Mouse (Mus musculus): ENCODE results near the gene Sar1a.

Gene Sar1a

DNA sequence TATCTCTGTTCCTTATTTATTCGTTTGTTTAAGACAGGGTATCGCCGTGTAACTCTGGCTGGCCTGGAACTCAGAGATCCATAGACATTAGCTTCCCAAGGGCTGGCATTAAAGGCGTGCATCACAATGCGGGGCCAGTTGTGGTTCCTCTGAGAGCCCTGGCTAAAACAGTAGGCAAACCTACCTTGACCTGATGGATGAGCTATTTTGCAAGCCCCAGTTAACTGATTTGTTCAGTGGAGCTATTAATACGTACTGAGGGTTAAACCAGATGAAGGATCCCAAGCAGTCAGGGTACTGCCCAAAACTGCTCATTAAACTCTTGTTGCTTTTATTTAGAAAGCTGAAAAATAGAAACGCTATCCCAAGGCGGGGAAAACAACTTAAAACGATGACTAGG lies 554 bp upstream of the Sar1a start:
- no peak for DNase-seq (ENCODE audit: low read depth, low spot score)

DNA sequence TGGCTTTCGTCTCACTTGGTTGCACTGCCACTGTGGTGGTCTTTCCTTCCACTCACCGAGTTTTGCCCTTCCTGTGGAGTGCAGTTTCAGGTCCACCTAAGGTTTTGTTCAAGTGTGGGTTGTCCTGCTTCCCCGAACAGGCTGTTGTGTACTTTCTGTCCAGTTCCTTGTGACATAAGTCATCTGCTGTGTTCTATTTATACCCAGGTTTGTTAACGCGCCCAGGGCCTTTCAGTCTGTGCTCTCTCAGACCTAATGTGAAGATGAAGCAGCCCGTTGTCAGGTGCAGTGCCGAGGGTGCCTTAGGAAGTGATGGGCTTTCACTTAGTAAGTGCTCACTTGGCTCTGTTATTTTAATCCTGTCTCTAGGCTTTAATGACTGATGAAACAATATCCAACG lies 9.3 kb downstream of the Sar1a start:
- no peak for DNase-seq (ENCODE audit: low read depth, low spot score)

DNA sequence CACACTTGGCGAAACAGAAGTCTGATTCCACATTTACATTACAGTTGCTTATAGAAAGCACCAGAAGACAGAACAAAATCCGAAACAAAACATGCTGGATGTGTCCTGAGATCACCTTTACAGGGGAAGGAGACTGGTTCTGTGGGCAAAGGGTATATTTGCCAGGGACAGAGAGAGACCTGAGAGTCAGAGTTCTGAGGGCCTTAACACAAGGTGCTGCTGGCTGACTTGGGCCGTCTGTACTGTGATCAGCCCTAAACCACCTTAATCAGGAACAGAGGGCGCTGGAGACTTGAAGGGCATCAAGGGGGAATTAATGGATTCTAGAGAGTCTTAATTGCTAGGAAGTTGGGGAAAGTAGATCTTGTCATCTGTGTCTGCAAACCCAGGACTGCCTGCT lies 13.5 kb downstream of the Sar1a start:
- DNase-seq (ENCODE audit: low read depth, low spot score), result no peak

DNA sequence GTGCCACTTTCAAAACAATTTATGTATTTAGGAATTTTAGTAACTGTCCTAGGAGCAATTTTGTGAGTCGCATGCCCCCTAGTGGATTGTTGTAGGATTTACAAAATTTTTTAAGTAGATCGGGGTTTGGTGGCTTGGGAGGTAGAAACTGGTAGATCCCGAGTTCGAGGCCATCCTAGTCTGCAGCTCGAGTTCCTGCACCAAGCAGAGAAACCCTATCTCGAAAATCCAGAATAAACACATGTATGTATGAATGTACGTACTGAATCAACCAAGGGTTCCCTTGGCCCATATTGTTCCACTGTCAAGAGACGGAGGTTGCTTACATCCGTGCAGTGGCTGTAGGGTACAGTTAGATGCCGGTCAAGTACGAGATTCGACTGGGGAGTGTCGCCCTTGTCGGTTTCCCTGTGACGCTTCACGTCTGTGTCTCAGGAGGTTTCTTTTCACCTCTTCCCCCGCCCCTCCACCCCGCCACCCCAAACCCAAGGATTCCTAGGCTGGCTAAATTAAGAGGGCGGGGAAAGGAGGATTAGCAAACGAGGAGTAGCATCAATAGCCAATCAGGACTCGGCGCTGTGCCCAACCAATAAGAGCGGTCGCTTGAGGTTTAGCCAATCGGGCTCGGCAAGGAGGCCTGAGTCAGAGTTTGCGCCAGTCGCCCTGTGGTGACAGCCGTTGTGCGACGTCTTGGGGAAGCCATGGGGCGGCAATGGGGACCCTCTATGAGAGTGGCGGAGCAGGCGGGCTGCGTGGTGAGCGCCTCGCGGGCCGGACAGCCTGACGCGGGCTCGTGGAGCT lies 15.0 kb downstream of the Sar1a start, which contains the start of gene Tysnd1:
Gene Tysnd1, plus strand, starts transcription at position 645 of the 801 bp plus-strand sequence.
- DNase-seq (ENCODE audit: low read depth, low spot score), result peak; percentile 92

DNA sequence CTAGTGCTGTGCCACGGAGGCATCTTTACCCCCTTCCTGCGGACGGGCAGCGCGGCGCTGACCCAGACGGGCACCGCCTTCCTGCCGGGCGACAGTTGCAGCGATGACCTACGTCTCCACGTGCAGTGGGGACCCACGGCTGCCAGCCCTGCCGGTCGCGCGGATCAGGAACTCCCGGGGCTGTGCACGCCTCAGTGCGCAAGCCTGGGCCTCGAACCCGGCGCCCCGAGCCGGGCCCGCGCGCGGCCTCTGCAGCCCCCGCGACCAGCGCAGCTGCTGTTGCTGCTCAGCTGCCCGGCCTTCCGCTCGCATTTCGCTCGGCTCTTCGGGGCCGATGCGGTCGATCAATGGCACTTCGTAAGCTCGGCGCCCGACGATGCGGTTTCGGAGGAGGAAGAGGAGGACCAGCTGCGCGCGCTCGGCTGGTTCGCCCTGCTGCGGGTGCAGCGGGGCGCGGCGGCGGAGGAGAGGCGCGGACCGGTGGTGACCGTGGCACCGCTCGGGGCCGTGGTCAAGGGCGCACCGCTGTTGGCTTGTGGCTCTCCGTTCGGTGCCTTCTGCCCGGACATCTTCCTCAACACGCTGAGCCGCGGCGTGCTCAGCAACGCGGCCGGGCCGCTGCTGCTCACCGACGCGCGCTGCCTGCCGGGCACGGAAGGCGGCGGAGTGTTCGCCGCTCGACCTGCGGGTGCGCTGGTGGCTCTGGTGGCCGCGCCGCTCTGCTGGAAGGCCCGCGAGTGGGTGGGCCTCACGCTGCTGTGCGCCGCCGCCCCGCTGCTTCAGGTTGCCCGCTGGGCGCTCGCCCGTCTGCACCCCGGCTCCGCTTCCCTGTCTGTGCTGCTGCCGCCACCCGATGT lies 15.8 kb downstream of the Sar1a start:
- no peak for DNase-seq (ENCODE audit: low read depth, low spot score)

DNA sequence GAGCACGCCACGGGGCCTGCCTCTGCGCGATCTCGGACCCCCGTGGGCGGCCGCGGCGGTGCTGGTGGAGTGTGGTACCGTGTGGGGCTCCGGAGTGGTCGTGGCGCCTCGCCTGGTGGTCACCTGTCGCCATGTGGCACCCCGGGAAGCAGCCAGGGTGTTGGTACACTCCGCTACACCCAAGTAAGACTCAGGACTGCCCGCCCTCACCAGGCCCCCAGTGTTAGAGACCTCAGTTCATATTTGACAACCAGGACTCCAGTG lies 16.4 kb downstream of the Sar1a start:
- no peak for DNase-seq (ENCODE audit: low read depth, low spot score)

DNA sequence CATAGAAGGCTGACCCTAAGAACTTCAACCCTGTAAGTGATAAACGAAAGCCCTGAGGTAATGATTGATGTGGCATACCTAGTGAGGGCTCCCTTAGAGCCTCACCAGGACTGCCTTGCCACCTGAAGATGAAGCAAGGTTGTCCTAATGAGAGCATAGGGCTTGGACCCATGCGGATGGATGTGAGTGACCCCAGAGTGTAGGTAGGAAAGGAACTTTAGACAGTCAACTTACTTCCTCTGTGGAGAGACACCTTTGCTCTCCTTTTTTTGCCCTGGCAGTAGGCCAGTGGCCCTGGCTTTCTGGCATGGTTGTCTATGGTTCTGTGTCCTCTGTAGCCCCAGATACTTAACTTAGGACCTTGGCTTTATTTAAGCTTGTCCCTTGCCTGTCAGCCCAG lies 16.9 kb downstream of the Sar1a start:
- DNase-seq (ENCODE audit: low read depth, low spot score), result no peak

DNA sequence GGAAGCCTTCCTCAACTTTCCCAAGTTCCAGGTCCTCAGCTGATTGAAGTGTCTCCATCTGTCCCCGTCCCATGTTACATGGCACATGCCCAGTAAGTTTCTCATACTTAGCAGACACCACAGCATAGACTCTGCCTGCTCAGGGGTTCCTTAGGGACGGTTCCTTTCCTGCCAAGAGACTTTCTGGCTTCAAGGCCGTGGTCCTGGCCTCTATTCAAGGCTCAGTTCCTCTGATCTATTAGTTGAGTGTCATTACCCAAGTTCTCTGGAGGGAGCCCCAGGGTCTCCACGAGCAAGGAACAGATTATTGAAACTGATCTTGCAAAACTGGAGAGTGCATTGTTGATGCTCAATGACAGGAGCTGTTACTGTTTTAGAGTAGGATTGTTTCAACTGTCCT lies 24.6 kb downstream of the Sar1a start:
- no peak for DNase-seq (ENCODE audit: low read depth, low spot score)

DNA sequence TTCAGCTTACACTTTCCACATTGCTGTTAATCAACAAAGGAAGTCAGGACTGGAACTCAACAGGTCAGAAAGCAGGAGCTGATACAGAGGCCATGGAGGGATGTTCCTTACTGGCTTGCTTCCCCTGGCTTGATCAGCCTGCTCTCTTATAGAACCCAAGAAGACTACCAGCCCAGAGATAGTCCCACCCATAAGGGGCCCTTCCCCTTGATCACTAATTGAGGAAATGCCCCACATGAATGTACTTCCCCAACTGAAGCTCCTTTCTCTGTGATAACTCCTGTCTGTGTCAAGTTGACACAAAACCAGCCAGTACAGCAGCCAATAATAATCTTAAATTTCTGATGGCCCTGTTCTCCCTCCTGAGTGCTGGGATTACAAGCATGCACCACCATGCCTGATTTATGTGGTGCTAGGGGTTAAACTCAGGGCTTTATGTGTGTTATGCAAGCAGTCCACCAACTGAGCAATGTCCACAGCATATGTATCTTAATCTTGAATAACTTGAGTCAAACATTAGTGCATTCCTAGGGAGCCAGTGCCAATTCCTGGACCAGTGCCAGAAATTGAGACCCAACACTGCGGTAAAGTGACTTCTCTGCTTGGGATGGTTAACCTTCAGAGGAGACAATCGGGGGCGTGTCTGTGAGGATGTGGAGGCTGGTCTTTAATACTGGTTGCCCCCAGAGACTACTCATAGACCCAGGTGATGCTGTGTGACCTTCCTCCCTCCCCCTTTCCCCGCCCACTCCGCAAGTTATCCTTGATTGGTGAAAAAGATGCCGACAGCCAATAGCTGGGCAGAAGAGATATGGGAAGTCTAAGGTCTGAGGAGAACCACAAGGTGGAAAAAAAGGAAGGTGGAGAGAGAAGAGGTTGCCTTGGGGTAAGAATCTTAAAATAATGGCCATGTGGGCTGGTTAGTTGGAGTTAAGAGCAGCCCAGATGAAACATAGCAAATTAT lies 26.6 kb downstream of the Sar1a start:
- no peak for DNase-seq (ENCODE audit: low read depth, low spot score)

DNA sequence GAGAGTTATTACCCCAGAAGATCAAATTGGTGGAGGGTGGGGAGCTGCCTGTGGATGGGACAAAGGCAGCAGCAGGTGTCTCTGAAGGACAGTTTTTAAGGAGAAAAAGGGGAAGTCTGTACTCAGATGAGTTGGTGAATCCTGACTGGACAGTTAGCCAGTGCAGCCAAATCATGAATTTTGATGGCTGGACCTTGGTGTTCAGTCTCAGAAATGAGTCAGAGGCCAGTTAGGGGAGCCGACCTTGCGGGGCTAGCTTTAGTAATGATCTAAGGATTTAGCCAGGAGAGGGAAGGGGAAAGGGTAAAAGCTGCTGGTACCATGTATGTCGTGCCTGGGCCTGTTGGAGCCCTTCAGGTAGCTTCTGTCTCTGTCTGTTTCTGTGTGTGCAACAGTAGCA lies 33.5 kb downstream of the Sar1a start:
- no peak for DNase-seq (ENCODE audit: low read depth, low spot score)

DNA sequence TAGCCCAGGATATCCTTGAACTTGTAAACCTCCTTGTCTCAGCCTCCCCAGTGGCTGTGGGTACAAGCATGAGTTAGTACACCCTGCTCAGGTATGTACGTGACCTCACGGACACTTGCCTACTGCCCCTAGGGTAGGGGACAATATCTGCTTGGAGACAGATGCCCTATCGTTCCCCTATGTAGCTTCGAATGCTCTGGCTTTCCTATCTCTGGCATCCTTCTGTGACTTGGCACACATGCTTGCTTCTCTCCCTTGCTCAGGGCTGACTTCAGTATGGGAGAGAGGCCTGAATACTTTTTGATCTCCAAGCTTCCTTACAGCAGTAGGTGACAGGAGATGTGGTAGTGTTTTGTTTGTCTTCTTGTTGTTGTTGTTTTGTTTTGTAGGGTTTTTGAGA lies 34.0 kb downstream of the Sar1a start:
- no peak for DNase-seq (ENCODE audit: low read depth, low spot score)

DNA sequence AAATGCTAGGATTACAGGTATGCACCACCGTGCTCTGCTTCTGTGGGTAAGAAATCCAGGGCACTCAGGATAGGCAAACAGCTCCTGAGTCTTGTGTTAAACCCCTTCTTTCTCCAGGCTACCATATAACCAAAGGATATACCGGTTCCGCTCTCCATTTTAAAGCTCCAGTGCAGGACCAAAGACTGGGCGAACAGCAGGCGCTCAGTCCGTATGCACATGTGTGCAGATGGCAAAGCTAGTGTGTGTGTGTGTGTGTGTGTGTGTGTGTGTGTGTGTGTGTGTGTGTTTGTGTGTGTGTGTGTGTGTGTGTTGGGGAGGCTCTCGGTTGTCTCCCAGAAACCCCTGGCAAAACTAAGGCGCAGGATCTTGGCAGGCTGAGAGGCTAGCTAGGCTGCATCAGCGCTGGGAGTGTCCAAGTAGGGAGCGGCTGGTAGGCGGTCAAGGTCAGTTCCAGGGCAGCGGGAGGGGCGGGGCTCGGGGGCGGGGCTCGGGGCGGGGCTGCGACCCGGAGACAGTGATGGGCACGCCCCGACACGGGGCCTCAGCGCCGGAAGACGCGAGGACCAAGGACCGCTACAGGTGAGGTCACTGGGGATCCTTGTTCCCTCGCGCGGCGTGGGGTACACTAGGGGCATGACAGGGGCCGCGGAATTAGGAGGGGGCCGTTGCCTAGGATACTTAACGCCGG lies 34.8 kb downstream of the Sar1a start, which contains the start of gene Aifm2:
Gene Aifm2, plus strand, starts transcription at position 493 of the 691 bp plus-strand sequence.
- peak; percentile 31 for DNase-seq (ENCODE audit: low read depth, low spot score)

DNA sequence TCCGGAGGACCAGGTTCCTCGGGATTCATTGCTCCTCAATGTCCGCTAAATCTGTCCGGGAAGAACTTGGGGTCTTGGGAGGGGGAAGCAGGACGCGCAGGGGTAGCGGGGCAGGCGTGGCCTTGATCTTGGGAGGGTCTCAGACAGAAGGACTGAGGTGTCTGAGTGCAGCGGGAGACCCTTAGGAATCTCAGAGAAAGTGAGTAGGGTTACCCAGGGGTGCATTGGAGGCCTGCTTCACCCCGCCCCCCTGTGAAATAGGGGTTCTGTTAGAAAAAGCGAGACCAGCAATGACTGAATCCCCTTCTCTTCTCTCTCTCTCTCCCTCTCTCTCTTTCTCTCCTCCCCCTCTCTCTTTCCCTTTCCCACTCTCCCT lies 35.4 kb downstream of the Sar1a start:
- DNase-seq (ENCODE audit: low read depth, low spot score), result no peak

DNA sequence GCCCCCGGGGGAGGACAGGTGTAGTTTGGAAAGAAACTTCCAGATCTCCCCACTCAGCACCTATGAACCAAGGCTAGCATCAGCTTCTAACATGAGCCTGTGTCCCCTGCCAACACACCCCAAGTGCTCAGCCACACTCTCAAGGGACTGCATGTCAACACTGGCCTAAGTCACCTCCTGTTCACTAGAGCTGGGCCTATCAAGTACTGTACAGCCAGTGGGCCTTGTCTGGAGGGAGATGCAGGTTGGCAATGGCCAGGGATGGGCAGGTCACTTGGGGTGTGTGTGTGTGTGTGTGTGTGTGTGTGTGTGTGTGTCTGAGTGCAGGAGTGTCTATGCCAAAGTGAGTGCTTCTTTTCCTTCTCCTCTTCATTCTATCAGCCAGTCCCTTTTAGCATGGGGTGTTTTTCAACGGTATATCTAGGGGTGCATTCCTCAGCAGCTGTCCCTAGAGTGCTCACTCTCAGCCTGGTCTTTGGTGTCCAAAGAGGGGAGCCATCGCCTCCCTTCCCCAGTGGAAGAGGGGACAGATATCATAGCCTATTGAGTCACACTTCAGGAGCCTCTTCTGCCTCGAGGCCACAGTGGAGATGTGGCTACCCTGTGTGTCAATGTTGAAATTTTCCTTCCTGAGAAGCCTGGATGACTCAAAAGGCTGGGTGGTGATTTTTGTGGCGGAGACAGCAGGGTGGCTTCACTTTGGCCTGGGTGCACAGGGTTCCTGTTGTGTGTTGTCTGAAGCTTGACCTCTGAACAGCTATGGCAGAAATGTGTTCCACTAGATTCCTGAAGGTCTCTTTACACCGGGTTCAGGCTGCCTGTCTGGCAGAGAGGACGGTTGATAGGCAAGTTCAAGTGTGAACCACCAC lies 36.1 kb downstream of the Sar1a start:
- no peak for DNase-seq (ENCODE audit: low read depth, low spot score)

DNA sequence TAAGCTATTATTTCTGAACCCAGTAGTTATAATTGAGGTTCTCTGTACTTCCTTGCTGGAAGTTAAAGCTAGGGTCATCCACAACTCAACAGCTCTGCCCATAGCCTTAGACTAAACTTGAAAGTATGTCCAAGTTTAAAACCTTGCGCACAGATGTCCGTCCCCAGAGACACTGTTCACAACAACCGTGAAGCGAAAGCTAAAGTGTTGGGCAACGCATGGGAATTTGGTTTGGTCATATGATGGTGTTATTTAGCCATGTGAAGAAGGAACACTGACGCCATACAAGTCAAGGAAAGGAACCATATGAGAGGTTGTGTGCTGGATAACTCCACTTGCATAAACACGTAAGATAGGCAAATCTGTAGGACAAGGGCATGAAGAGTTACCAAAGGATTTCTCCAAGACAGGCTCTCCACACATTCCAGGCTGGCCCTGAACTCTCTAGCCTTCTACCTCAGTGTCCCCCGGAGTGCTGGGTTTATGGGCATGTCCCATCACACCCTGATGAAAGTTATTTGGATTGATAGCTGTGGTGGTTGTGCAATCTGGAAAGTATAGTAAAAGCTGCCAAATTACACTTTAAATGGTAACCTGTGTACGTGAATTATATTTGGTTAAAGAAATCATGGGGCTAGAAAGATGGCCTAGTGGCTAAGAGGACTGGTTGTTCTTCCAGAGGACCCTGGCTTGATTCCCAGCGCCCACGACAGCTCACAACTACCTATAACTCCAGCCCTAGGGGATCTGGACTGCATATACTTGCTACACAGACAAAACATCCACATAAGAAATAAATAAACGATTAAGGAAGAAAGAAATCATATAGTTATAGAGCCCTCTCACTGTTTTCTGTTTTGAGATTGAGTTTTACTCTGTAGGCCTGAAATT lies 37.6 kb downstream of the Sar1a start:
- no peak for DNase-seq (ENCODE audit: low read depth, low spot score)

DNA sequence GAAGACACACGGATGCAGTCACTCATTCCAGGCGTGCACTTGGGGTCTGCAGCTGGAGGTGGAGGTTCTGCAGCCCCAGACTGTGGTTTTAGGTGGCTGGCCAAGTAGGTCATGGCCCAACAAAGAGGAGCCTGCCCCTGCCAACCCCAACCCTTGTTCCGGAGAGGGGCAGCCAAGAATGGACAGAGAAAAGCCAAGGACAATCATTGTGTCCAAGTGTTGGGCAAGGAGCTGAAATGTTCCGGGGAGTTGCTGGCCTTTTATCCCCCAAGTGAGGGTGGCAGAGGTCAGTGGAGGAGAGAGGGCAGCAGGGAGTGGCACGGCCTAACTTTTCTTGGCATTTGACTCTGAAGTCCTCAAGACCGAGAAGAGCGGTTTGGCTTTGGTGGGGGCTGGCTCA lies 40.2 kb downstream of the Sar1a start:
- no peak for DNase-seq (ENCODE audit: low read depth, low spot score)

DNA sequence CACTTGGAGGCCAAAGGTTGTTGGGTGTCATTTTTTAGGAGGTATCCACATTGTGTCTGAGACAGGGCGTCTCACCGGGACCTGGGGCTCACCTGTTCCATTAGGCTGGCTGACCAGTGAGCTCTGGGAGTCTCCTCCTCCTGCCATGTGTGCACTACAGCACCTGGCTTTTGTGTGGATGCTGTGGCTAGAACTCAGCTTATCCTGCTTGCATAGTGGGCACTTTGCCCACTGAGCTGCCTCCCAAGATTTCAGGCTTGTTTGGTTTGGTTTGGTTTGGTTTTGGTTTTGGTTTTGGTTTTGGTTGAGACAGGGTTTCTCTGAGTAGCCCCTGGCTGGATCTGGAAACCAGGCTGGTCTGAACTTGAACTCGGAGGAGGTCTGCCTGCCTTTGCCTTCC lies 42.1 kb downstream of the Sar1a start:
- DNase-seq (ENCODE audit: low read depth, low spot score), result no peak

DNA sequence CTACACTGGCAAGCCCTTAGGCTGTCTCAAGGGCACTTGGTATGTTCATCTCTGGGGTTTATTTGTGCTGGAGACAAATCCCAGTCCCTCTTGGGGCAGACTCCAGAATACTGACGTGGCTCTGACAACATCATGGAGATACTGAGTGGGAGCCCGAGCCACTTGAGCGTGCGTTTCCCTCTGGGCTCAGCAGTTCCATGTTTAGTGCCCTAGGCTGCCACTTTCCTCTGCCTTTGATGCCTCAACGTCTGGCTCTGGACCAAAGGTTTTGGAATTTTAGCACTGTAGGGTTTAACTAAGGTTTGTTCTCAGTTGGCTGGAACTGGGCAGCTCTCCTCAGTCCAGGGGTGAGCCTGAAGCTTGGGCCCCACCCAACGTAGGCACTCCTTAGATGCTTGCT lies 43.2 kb downstream of the Sar1a start:
- DNase-seq (ENCODE audit: low read depth, low spot score), result no peak

DNA sequence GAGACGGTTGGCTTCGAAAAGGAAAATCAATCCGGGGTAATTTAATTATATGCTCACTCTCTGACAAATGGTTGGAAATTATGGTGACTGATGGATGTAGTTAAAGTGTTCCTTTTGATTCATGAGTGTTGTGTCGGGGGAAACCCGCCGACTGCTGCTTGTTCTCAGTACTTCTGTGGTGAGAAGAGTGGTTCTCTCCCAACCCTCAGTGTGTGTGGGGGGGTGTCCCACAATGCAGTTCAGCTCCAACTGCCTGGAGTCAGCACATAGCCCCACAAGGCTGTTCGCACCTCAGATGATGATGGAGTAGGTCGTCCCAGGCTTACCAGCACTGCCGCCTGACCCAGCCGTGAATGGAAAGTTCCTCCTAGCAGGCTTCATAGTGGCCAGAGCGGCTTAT lies 49.1 kb downstream of the Sar1a start:
- no peak for DNase-seq (ENCODE audit: low read depth, low spot score)

Measured in embryo, embryonic 11.5 days (tissue).